Mouse (Mus musculus) MEL (cell line): Measurements from ENCODE around the gene Klc1. TPM values are rescaled to one million over a fixed set of nuclear protein-coding genes. Genes with fewer than 3 reads are reported as not detected.

Experiments
- DNase-seq: peaks from one replicate; pipeline ENCODE4 v3.0.0; 2011; ENCODE audit warnings: low read depth, low spot score
- H3K27ac ChIP-seq: 2 replicates; pipeline ENCODE4 v1.5.1; 2012; ENCODE audit warnings: low read depth, mild to moderate bottlenecking, control low read depth, low read length, moderate library complexity; ENCODE audit not compliant: control insufficient read depth
- H3K27me3 ChIP-seq, 2 experiments: fragments of 150-350 bp in 1 of 2; sonication (generic) in 1 of 2; 2 replicates each; pipeline ENCODE4 v1.6.1; 2012; ENCODE audit warnings: low read length in 2 of 2, mild to moderate bottlenecking in 2 of 2, improper control_type of control experiment in 1 of 2, moderate library complexity in 1 of 2; ENCODE audit not compliant: insufficient read depth in 2 of 2, control insufficient read depth in 1 of 2
- H3K36me3 ChIP-seq, 2 experiments: 2 replicates each; pipeline ENCODE4 v1.6.1; 2012 to 2014; ENCODE audit warnings: low read length in 2 of 2, improper control_type of control experiment in 1 of 2, inconsistent platforms in 1 of 2, mild to moderate bottlenecking in 1 of 2; ENCODE audit not compliant: insufficient read depth in 2 of 2, control insufficient read depth in 1 of 2
- H3K4me1 ChIP-seq, 2 experiments: fragments of 150-350 bp in 1 of 2; sonication (generic) in 1 of 2; 2 replicates each; pipeline ENCODE4 v1.6.1; 2012; ENCODE audit warnings: low read length in 2 of 2, improper control_type of control experiment in 1 of 2, mild to moderate bottlenecking in 1 of 2; ENCODE audit not compliant: insufficient read depth in 2 of 2, control insufficient read depth in 1 of 2
- H3K4me3 ChIP-seq, 2 experiments: fragments of 150-350 bp in 1 of 2; sonication (generic) in 1 of 2; 2 replicates each; pipeline ENCODE4 v1.5.1; 2012; ENCODE audit warnings: low read depth in 2 of 2, low read length in 2 of 2, mild to moderate bottlenecking in 2 of 2, moderate library complexity in 2 of 2, control low read depth in 1 of 2, improper control_type of control experiment in 1 of 2; ENCODE audit not compliant: control insufficient read depth in 1 of 2, insufficient read depth in 1 of 2
- H3K79me2 ChIP-seq: 2 replicates; pipeline ENCODE4 v1.6.1; 2012; ENCODE audit warnings: mild to moderate bottlenecking, low read length, moderate library complexity; ENCODE audit not compliant: control insufficient read depth, poor library complexity, insufficient read depth
- H3K9ac ChIP-seq: 2 replicates; pipeline ENCODE4 v1.6.1; 2012; ENCODE audit warnings: low read depth, mild to moderate bottlenecking, control low read depth, low read length, moderate library complexity; ENCODE audit not compliant: control insufficient read depth, poor library complexity, severe bottlenecking
- H3K9me3 ChIP-seq: fragments of 150-350 bp; sonication (generic); replicated peaks from 2 replicates; pipeline ENCODE4 v1.6.1; 2012; ENCODE audit warnings: mild to moderate bottlenecking, low read length, improper control_type of control experiment, moderate library complexity; ENCODE audit not compliant: insufficient read depth
- E2F4 ChIP-seq: IDR thresholded peaks from 2 replicates; pipeline ENCODE4 v1.6.1; 2011; ENCODE audit warnings: low read depth, low read length, improper control_type of control experiment, borderline replicate concordance
- ELF1 ChIP-seq: IDR thresholded peaks from 2 replicates; pipeline ENCODE4 v1.6.1; 2014; ENCODE audit warnings: low read depth, mild to moderate bottlenecking, inconsistent platforms, low read length, improper control_type of control experiment, moderate library complexity
- ETS1 ChIP-seq: IDR thresholded peaks from 2 replicates; pipeline ENCODE4 v1.6.1; 2012; ENCODE audit warnings: low read depth, mild to moderate bottlenecking, inconsistent platforms, low read length, improper control_type of control experiment, moderate library complexity
- GABPA ChIP-seq: IDR thresholded peaks from 2 replicates; pipeline ENCODE4 v1.6.1; 2012; ENCODE audit warnings: low read depth, mild to moderate bottlenecking, inconsistent platforms, low read length, improper control_type of control experiment, moderate library complexity
- GATA1 ChIP-seq: IDR thresholded peaks from 2 replicates; pipeline ENCODE4 v1.6.1; 2011; ENCODE audit warnings: low read depth, low read length, improper control_type of control experiment
- HCFC1 ChIP-seq: IDR thresholded peaks from 2 replicates; pipeline ENCODE4 v1.6.1; 2012; ENCODE audit warnings: low read depth, mild to moderate bottlenecking, inconsistent platforms, low read length, improper control_type of control experiment, moderate library complexity
- JUND ChIP-seq: IDR thresholded peaks from 2 replicates; pipeline ENCODE4 v1.6.1; 2011; ENCODE audit warnings: low read depth, mild to moderate bottlenecking, improper control_type of control experiment, low read length
- KAT2A ChIP-seq: conservative IDR thresholded peaks from 2 replicates; pipeline ENCODE4 v1.6.1; 2012; ENCODE audit warnings: low read depth, low read length, improper control_type of control experiment, inconsistent platforms
- MAFK ChIP-seq: IDR thresholded peaks from 2 replicates; pipeline ENCODE4 v1.6.1; 2011; ENCODE audit warnings: low read depth, mild to moderate bottlenecking, low read length, improper control_type of control experiment, borderline replicate concordance
- MEF2A ChIP-seq: IDR thresholded peaks from 2 replicates; pipeline ENCODE4 v1.6.1; 2014; ENCODE audit warnings: low read depth, mild to moderate bottlenecking, inconsistent platforms, low read length, improper control_type of control experiment; ENCODE audit not compliant: poor library complexity, insufficient replicate concordance, severe bottlenecking; ENCODE audit errors: extremely low read depth
- MXI1 ChIP-seq: IDR thresholded peaks from 2 replicates; pipeline ENCODE4 v1.6.1; 2011; ENCODE audit warnings: mild to moderate bottlenecking, low read depth, low read length, improper control_type of control experiment
- MYB ChIP-seq: IDR thresholded peaks from 2 replicates; pipeline ENCODE4 v1.6.1; 2011; ENCODE audit warnings: mild to moderate bottlenecking, low read depth, low read length, improper control_type of control experiment
- NRF1 ChIP-seq: IDR thresholded peaks from 2 replicates; pipeline ENCODE4 v1.6.1; 2014; ENCODE audit warnings: low read depth, mild to moderate bottlenecking, inconsistent platforms, low read length, improper control_type of control experiment, moderate library complexity; ENCODE audit not compliant: poor library complexity, insufficient read depth, severe bottlenecking
- POLR2A ChIP-seq, 2 experiments: IDR thresholded peaks; 2 replicates each; pipeline ENCODE4 v1.6.1; 2011 to 2012; ENCODE audit warnings: low read length in 2 of 2, mild to moderate bottlenecking in 2 of 2, control low read depth in 1 of 2, improper control_type of control experiment in 1 of 2, low read depth in 1 of 2, moderate library complexity in 1 of 2; ENCODE audit not compliant: control insufficient read depth in 1 of 2, insufficient read depth in 1 of 2, poor library complexity in 1 of 2
- POLR2AphosphoS2 ChIP-seq: IDR thresholded peaks from 2 replicates; pipeline ENCODE4 v1.6.1; 2011; ENCODE audit warnings: low read length, improper control_type of control experiment
- RCOR1 ChIP-seq: IDR thresholded peaks from 2 replicates; pipeline ENCODE4 v1.6.1; 2012; ENCODE audit warnings: low read depth, mild to moderate bottlenecking, inconsistent platforms, low read length, improper control_type of control experiment
- SIN3A ChIP-seq: IDR thresholded peaks from 2 replicates; pipeline ENCODE4 v1.6.1; 2012; ENCODE audit warnings: low read length, improper control_type of control experiment, inconsistent platforms
- SMC3 ChIP-seq: IDR thresholded peaks from 2 replicates; pipeline ENCODE4 v1.6.1; 2011; ENCODE audit warnings: low read depth, low read length, improper control_type of control experiment
- TAL1 ChIP-seq: IDR thresholded peaks from 2 replicates; pipeline ENCODE4 v1.6.1; 2012; ENCODE audit warnings: mild to moderate bottlenecking, inconsistent platforms, low read length, moderate library complexity, mixed read lengths
- TBP ChIP-seq: IDR thresholded peaks from 2 replicates; pipeline ENCODE4 v1.8.0; 2011; ENCODE audit warnings: low read depth, low read length, improper control_type of control experiment
- TCF12 ChIP-seq: IDR thresholded peaks from 2 replicates; pipeline ENCODE4 v1.6.1; 2014; ENCODE audit warnings: low read depth, mild to moderate bottlenecking, inconsistent platforms, low read length, improper control_type of control experiment, moderate library complexity
- UBTF ChIP-seq: IDR thresholded peaks from 2 replicates; pipeline ENCODE4 v1.6.1; 2012; ENCODE audit warnings: low read depth, mild to moderate bottlenecking, inconsistent platforms, low read length, improper control_type of control experiment, moderate library complexity, borderline replicate concordance; ENCODE audit not compliant: insufficient read depth
- USF1 ChIP-seq: IDR thresholded peaks from 2 replicates; pipeline ENCODE4 v1.6.1; 2014; ENCODE audit warnings: low read depth, mild to moderate bottlenecking, inconsistent platforms, low read length, improper control_type of control experiment, moderate library complexity
- ZC3H11A ChIP-seq: IDR thresholded peaks from 2 replicates; pipeline ENCODE4 v1.6.1; 2012; ENCODE audit warnings: low read depth, mild to moderate bottlenecking, inconsistent platforms, low read length, improper control_type of control experiment
- ZKSCAN1 ChIP-seq: IDR thresholded peaks from 2 replicates; pipeline ENCODE4 v1.6.1; 2012; ENCODE audit warnings: low read depth, mild to moderate bottlenecking, inconsistent platforms, low read length, improper control_type of control experiment, moderate library complexity
- ZNF384 ChIP-seq: IDR thresholded peaks from 2 replicates; pipeline ENCODE4 v1.6.1; 2012; ENCODE audit warnings: low read depth, mild to moderate bottlenecking, inconsistent platforms, low read length, improper control_type of control experiment
- polyA plus RNA-seq, 2 experiments: library from polyadenylated mRNA; stranded (reverse) in 1 of 2; unstranded in 1 of 2; fragments of >175 nt in 1 of 2; fragments of >200 nt in 1 of 2; gene quantifications; 2 replicates each; pipeline versions ENCODE4 v1.2.1 to v1.2.4; 2012; ENCODE audit warnings: low replicate concordance in 2 of 2, low read depth in 1 of 2; ENCODE audit not compliant: insufficient read length in 2 of 2, insufficient read depth in 1 of 2, missing spikeins in 1 of 2
- total RNA-seq: library from RNA; depleted of rRNA; stranded (reverse); fragments of 300-350 nt; gene quantifications from 2 replicates; pipeline ENCODE4 v1.2.3, GENCODE M21; 2012

The Klc1 gene
- total and polyA plus RNA-seq, 3 experiments = 30.7 to 60.4 TPM; not detected in 1

- Histone ChIP-seq H3K27me3 (no peaks in the 10 kb centered on the region), H3K9ac (no peak overlapping the region)
These were observed 71.3 kb downstream of the Klc1 start for GRCm38 (mm10) chr12:111829954-111830353.

GRCm38 (mm10) chr12:111830375-111830774 is 71.7 kb downstream of the Klc1 start:
- Histone ChIP-seq H3K27ac (no peak overlapping the region), H3K36me3 (no peaks in the 10 kb centered on the region), H3K9ac (no peak overlapping the region), H3K4me1 (no peaks in the 10 kb centered on the region), H3K4me3 (no peak overlapping the region), H3K79me2 (no peaks in the 10 kb centered on the region), H3K27me3 (no peaks in the 10 kb centered on the region), H3K9me3 (no peaks in the 10 kb centered on the region)
- TF ChIP-seq GABPA = no peak
- TF ChIP-seq USF1 = no peak
- no peak for TF ChIP-seq MXI1
- TF ChIP-seq POLR2A (IDR thresholded peaks at IDR 0.05; ENCODE audit: control insufficient read depth in 1 of 2, insufficient read depth in 1 of 2, low read depth in 1 of 2, low read length in 2 of 2, poor library complexity in 1 of 2) = no peak
- no peak for TF ChIP-seq JUND
- no peak for TF ChIP-seq HCFC1
- no peak for TF ChIP-seq MAFK
- no peak for TF ChIP-seq TAL1
- TF ChIP-seq SIN3A = no peak
- no peak for TF ChIP-seq GATA1
- no peak for TF ChIP-seq MYB
- no peak for TF ChIP-seq POLR2AphosphoS2
- no peak for TF ChIP-seq ZKSCAN1
- no peak for TF ChIP-seq TBP
- no peak for DNase-seq

More at GRCm38 (mm10) chr12:111829954-111830353, 71.3 kb downstream of the Klc1 start:
- Histone ChIP-seq H3K27ac (no peak overlapping the region), H3K4me3 (no peak overlapping the region), H3K9me3 (no peaks in the 10 kb centered on the region)
- DNase-seq = no peak
- TF ChIP-seq SIN3A = no peak
- no peak for TF ChIP-seq MEF2A
- TF ChIP-seq ELF1 = no peak
- no peak for TF ChIP-seq MAFK
- no peak for TF ChIP-seq NRF1
- no peak for TF ChIP-seq RCOR1
- TF ChIP-seq ETS1 = no peak
- no peak for TF ChIP-seq ZC3H11A
- TF ChIP-seq MYB = no peak
- TF ChIP-seq GATA1 = no peak
- TF ChIP-seq USF1 = no peak
- TF ChIP-seq UBTF = no peak
- TF ChIP-seq TAL1 = no peak
- no peak for TF ChIP-seq E2F4
- no peak for TF ChIP-seq ZNF384
- TF ChIP-seq SMC3 = no peak
- TF ChIP-seq KAT2A = no peak
- no peak for TF ChIP-seq TCF12
- TF ChIP-seq, all 39 proteins: peak for 0
- Histone ChIP-seq H3K4me1 (no peaks in the 10 kb centered on the region), H3K36me3 (no peaks in the 10 kb centered on the region), H3K79me2 (no peaks in the 10 kb centered on the region)
